Comparison of ENCODE assay signal across 13 mouse cellular contexts in genomic region chr3:119862194-119862957, GRCm38 (mm10).
DNase-seq lines count a peak whose midpoint lies in the region; ATAC-seq and TF ChIP-seq lines count a peak whose summit lies in the region.
"Had no signal": no experiment of that assay in that cellular context is flagged by ENCODE, and none has a peak within 500 bp of the region (broad histone marks: within the 10 kb centered on the region; RNA-seq: fewer than 3 reads in every experiment).

No protein-coding gene starts in this region.

- no peaks in the 10 kb centered on the region for H3K4me1 ChIP-seq in hindbrain, postnatal 0 days (ENCODE audit: insufficient read depth, low read length)
- H3K4me1 ChIP-seq in hindbrain, embryonic 16.5 days (ENCODE audit: control insufficient read depth, insufficient read depth, low read depth, low read length) = no peaks in the 10 kb centered on the region
- peaks cover 10% of the 10 kb centered on the region for H3K4me1 ChIP-seq in midbrain, embryonic 10.5 days
- H3K4me1 ChIP-seq: hindbrain, embryonic 10.5 days; limb, embryonic 12.5 days; neural tube, embryonic 15.5 days had no signal

- H3K9me3 ChIP-seq in hindbrain, postnatal 0 days (ENCODE audit: low read length) = no peaks in the 10 kb centered on the region
- H3K9me3 ChIP-seq in hindbrain, embryonic 16.5 days (ENCODE audit: control insufficient read depth, low read length) = no peaks in the 10 kb centered on the region
- no peaks in the 10 kb centered on the region for H3K9me3 ChIP-seq in midbrain, embryonic 10.5 days (replicated peaks)
- H3K9me3 ChIP-seq: hindbrain, embryonic 10.5 days; limb, embryonic 12.5 days; neural tube, embryonic 15.5 days had no signal

- H3K27me3 ChIP-seq in hindbrain, postnatal 0 days (ENCODE audit: insufficient read depth, low read length) = no peaks in the 10 kb centered on the region
- no peaks in the 10 kb centered on the region for H3K27me3 ChIP-seq in hindbrain, embryonic 16.5 days (replicated peaks; ENCODE audit: control insufficient read depth, insufficient read depth, low read length)
- H3K27me3 ChIP-seq in midbrain, embryonic 10.5 days (ENCODE audit: low read depth, poor library complexity, severe bottlenecking) = no peaks in the 10 kb centered on the region
- H3K27me3 ChIP-seq: limb, embryonic 12.5 days; neural tube, embryonic 15.5 days had no signal

- peak; percentile 62 for DNase-seq in hindbrain, postnatal 0 days (ENCODE audit: low spot score)
- peak; percentile 58 for DNase-seq in layer of hippocampus, adult 11-12 months (ENCODE audit: low spot score)
- DNase-seq in midbrain, embryonic 10.5 days (ENCODE audit: low spot score) = peak; percentile 14
- DNase-seq in right cerebral cortex, postnatal 36 days (ENCODE audit: low spot score in 2 of 2) = peak; percentile 5 to 15
- no peak for DNase-seq in kidney, postnatal 4 days
- DNase-seq: lung, embryonic 14.5 days; thymus, postnatal 14 days had no signal

- H3K27ac ChIP-seq in hindbrain, postnatal 0 days = no peak overlapping the region
- H3K27ac ChIP-seq in hindbrain, embryonic 16.5 days (ENCODE audit: low read depth, low read length) = no peak overlapping the region
- no peak overlapping the region for H3K27ac ChIP-seq in midbrain, embryonic 10.5 days (replicated peaks)
- H3K27ac ChIP-seq: hindbrain, embryonic 10.5 days; limb, embryonic 12.5 days; neural tube, embryonic 15.5 days had no signal

- H3K4me2 ChIP-seq in hindbrain, postnatal 0 days (ENCODE audit: low read depth, low read length) = no peak overlapping the region
- no peak overlapping the region for H3K4me2 ChIP-seq in hindbrain, embryonic 16.5 days (ENCODE audit: low read length)
- H3K4me2 ChIP-seq: limb, embryonic 12.5 days; lung, embryonic 14.5 days; neural tube, embryonic 15.5 days had no signal

- 78% methylated on average over 7 of the region's 7 CpGs for WGBS in hindbrain, postnatal 0 days
- 76% methylated on average over 7 of the region's 7 CpGs for WGBS in hindbrain, embryonic 16.5 days
- WGBS in midbrain, embryonic 10.5 days = 75% methylated on average over 7 of the region's 7 CpGs

- no peak for TF ChIP-seq CTCF in hindbrain, postnatal 0 days (IDR thresholded peaks at IDR 0.05; ENCODE audit: low read depth)

- no peak overlapping the region for H3K9ac ChIP-seq in hindbrain, postnatal 0 days (replicated peaks; ENCODE audit: low read length)
- no peak overlapping the region for H3K9ac ChIP-seq in hindbrain, embryonic 16.5 days (ENCODE audit: low read depth, low read length)
- H3K9ac ChIP-seq: limb, embryonic 12.5 days; lung, embryonic 14.5 days; neural tube, embryonic 15.5 days had no signal

- H3K4me3 ChIP-seq in hindbrain, postnatal 0 days (ENCODE audit: low read length) = no peak overlapping the region
- H3K4me3 ChIP-seq in hindbrain, embryonic 16.5 days (ENCODE audit: low read length) = no peak overlapping the region
- no peak overlapping the region for H3K4me3 ChIP-seq in midbrain, embryonic 10.5 days
- H3K4me3 ChIP-seq: hindbrain, embryonic 10.5 days; limb, embryonic 12.5 days; neural tube, embryonic 15.5 days had no signal

- H3K36me3 ChIP-seq in hindbrain, postnatal 0 days (ENCODE audit: insufficient read depth, low read length) = no peaks in the 10 kb centered on the region
- no peaks in the 10 kb centered on the region for H3K36me3 ChIP-seq in hindbrain, embryonic 16.5 days (ENCODE audit: control insufficient read depth, insufficient read depth, low read length)
- no peaks in the 10 kb centered on the region for H3K36me3 ChIP-seq in midbrain, embryonic 10.5 days
- H3K36me3 ChIP-seq: hindbrain, embryonic 10.5 days; limb, embryonic 12.5 days; neural tube, embryonic 15.5 days had no signal

- ATAC-seq in hindbrain, postnatal 0 days = peak; percentile 56; the same call in 1 of the 2 replicates
- ATAC-seq in hindbrain, embryonic 16.5 days = no peak
- no peak for ATAC-seq in CD4-positive, CD25-positive, alpha-beta regulatory T cell, adult 4 months
- ATAC-seq: activated CD4-positive, CD25-positive, alpha-beta regulatory T cell, adult 4 months had no signal

Comparison
In these comparisons a context has a peak if more than half of its experiments do, and no peak if none do; other contexts are left out.
1. DNase-seq: peak in hindbrain, postnatal 0 days (single experiment), layer of hippocampus, adult 11-12 months (single experiment), midbrain, embryonic 10.5 days (single experiment) and right cerebral cortex, postnatal 36 days (2 of 2); none in kidney, postnatal 4 days (0 of 2).